Mouse (Mus musculus) brain, embryonic 14.5 days (tissue): ENCODE data around the gene Masp1.

Experiments used
- CTCF ChIP-seq: fragments of 200-500 bp; IDR thresholded peaks from 2 replicates; pipeline ENCODE4 v1.5.1; 2012; ENCODE audit warnings: inconsistent platforms, mild to moderate bottlenecking, moderate library complexity, borderline replicate concordance; ENCODE audit not compliant: insufficient read depth, insufficient read length; ENCODE audit errors: extremely low read depth
- POLR2A ChIP-seq: fragments of 200-500 bp; IDR thresholded peaks from 2 replicates; pipeline ENCODE4 v1.6.1; 2012; ENCODE audit warnings: mild to moderate bottlenecking, inconsistent platforms, borderline replicate concordance; ENCODE audit not compliant: poor library complexity, insufficient read depth, insufficient read length, severe bottlenecking; ENCODE audit errors: extremely low read depth

GRCm38 (mm10) chr16:23452476-23452875, 68.1 kb downstream of the Masp1 start:
- TF ChIP-seq POLR2A: no peak
- peak; percentile 85; the same call in 1 of the 2 replicates for TF ChIP-seq CTCF
